Mouse (Mus musculus): ENCODE data around the gene Hipk2.

The Hipk2 gene

DNA sequence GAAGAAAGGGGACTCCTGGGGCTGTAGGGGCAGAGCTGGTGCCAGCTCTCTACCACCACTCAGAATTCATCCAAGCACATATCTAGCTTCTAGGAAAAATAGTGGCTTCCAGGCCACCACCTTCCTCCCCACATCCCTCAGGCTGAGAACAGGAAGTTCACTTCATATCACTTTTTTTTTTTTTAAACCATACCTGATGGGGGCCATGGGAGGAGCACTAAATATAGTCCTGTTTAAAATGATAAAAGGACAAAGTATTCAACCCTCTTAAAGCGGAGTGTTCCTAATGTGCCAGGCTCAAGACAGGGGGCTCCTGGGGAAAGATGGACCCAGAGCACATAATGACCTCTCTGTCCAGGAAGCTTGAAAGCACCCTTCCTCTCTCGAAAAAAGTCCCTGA is 61.3 kb downstream of the Hipk2 start:
- Histone ChIP-seq H3K36me3 (ENCODE audit: insufficient read depth, low read length) (peaks cover 18% of the 10 kb centered on the region), H3K4me3 (replicated peaks; ENCODE audit: low read length) (no peak overlapping the region), H3K4me1 (replicated peaks; ENCODE audit: low read depth, low read length) (peaks cover 6% of the 10 kb centered on the region), H3K9me3 (ENCODE audit: low read length) (no peaks in the 10 kb centered on the region), H3K27me3 (ENCODE audit: insufficient read depth, low read length) (no peaks in the 10 kb centered on the region)
- TF ChIP-seq CTCF (conservative IDR thresholded peaks at IDR 0.05; ENCODE audit: low read length): no peak
- TF ChIP-seq POU5F1 (IDR thresholded peaks at IDR 0.05; ENCODE audit: borderline replicate concordance, low read length): no peak
- TF ChIP-seq NANOG (IDR thresholded peaks at IDR 0.05; ENCODE audit: borderline replicate concordance, low read length): no peak

DNA sequence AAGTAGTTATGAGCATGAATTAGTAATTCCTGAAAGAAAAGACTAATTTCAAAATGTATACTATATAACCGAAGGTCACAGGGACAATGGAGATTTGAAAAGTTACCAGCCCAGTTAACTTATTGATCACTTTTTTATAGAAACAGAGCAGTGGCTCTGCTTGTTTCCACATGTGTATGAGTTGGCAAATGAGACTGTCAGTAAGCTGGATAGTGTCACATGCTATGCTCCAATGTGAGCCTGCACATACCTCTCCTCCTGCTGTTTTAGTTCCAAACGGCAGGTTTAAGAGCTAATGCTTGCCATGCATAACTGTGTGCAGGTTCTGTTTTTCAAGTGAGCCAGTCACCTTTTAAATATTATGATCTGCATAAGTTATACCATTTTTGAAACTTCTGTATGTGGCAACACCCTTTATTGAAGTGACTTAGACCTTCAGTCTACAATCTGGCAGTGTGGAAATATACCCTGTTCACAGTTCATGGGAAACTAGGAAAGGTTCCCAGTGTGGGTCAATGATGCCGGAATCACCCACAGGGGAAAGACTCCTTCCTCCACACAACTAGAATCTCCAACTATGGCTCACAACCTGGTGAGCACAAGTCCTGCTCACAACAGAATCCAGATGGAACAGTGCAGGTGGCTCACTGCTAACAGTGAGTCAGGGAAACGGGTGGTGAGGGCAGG is 64.4 kb downstream of the Hipk2 start:
- H3K4me1 ChIP-seq (replicated peaks; ENCODE audit: low read depth, low read length): peaks cover 15% of the 10 kb centered on the region
- no peaks in the 10 kb centered on the region for H3K9me3 ChIP-seq (ENCODE audit: low read length)
- H3K4me3 ChIP-seq (replicated peaks; ENCODE audit: low read length): no peak overlapping the region
- no peaks in the 10 kb centered on the region for H3K27me3 ChIP-seq (ENCODE audit: insufficient read depth, low read length)
- TF ChIP-seq NANOG (IDR thresholded peaks at IDR 0.05; ENCODE audit: borderline replicate concordance, low read length): no peak
- no peak for TF ChIP-seq CTCF (conservative IDR thresholded peaks at IDR 0.05; ENCODE audit: low read length)
- no peak for TF ChIP-seq POU5F1 (IDR thresholded peaks at IDR 0.05; ENCODE audit: borderline replicate concordance, low read length)
- no peaks in the 10 kb centered on the region for H3K36me3 ChIP-seq (ENCODE audit: insufficient read depth, low read length)

DNA sequence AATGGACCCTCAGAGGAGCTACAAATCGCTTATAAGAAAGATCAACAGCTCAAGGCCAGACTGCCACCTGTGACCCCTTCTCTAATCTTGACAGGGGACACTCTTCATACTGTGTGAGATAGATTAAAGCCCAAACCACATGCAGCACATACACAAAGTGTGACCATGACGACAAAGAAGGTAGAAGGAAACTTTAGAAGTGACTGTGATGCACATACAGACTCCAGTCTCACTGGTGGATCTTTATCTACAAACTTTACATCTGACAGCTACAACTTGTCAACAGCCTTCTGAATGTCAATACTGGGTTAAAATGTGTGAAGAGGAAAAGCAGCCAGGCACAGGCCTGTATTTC is 65.9 kb downstream of the Hipk2 start:
- H3K9me3 ChIP-seq (ENCODE audit: low read length): no peaks in the 10 kb centered on the region
- TF ChIP-seq POU5F1 (IDR thresholded peaks at IDR 0.05; ENCODE audit: borderline replicate concordance, low read length) (no peak), NANOG (IDR thresholded peaks at IDR 0.05; ENCODE audit: borderline replicate concordance, low read length) (no peak), CTCF (conservative IDR thresholded peaks at IDR 0.05; ENCODE audit: low read length) (no peak)
- no peaks in the 10 kb centered on the region for H3K27me3 ChIP-seq (ENCODE audit: insufficient read depth, low read length)
- H3K36me3 ChIP-seq (ENCODE audit: insufficient read depth, low read length): no peaks in the 10 kb centered on the region
- H3K4me3 ChIP-seq (replicated peaks; ENCODE audit: low read length): no peak overlapping the region
- peaks cover 15% of the 10 kb centered on the region for H3K4me1 ChIP-seq (replicated peaks; ENCODE audit: low read depth, low read length)

DNA sequence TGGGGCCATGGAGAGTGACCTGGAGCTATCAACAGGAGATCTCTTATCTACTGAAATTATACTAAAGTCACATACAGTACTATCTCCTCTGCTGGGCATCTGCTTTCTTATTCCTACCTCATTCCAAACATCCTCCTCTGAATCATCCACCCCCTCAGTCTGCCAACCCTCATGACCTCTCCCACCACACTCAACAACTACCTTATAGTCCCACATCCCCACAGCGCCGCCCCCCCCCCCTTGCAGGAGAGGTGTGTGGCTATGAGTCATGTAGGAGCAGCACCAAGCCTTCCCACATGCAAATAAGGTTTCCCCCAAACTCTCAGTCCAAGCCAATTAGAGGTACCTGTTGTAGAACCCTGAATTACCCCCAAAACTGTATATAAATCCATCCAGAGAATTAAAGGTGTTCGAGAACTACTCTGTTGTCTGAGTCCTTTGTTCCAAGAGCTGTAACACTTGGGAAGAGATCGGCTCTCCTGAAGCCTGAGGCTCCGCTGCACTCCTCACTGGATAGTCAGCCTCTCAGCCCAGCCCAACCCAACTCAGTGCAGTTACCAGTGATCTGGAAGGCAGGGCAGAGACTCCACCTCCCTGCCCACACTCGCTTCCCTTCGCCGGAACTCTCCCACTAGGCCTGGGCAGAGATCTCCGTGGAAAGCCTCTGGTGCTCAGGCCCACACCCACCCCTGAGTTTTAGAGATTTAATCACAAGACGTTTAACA is 66.4 kb downstream of the Hipk2 start:
- no peaks in the 10 kb centered on the region for H3K9me3 ChIP-seq (ENCODE audit: low read length)
- no peak overlapping the region for H3K4me3 ChIP-seq (replicated peaks; ENCODE audit: low read length)
- peaks cover 15% of the 10 kb centered on the region for H3K4me1 ChIP-seq (replicated peaks; ENCODE audit: low read depth, low read length)
- H3K27me3 ChIP-seq (ENCODE audit: insufficient read depth, low read length): no peaks in the 10 kb centered on the region
- H3K36me3 ChIP-seq (ENCODE audit: insufficient read depth, low read length): no peaks in the 10 kb centered on the region
- TF ChIP-seq CTCF (conservative IDR thresholded peaks at IDR 0.05; ENCODE audit: low read length): no peak
- no peak for TF ChIP-seq POU5F1 (IDR thresholded peaks at IDR 0.05; ENCODE audit: borderline replicate concordance, low read length)
- no peak for TF ChIP-seq NANOG (IDR thresholded peaks at IDR 0.05; ENCODE audit: borderline replicate concordance, low read length)

DNA sequence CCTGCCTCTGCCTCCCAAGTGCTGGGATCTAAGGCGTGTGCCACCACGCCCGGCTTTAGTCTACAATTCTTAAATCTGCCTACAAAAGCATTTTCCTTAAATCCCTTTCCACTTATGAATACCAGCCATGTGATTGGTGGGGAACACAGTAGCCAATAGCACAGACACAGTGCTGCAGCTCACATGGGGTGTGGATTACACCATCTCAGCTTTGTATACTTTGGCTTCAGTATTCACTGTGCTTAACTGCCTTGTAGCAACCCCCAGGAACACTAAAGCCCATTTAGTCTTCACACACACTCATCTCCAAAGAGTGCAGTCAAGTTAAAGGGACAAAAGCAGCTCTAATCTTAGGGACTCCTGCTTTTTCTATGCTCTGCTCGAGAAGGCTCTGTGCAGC is 67.6 kb downstream of the Hipk2 start:
- Histone ChIP-seq H3K4me3 (replicated peaks; ENCODE audit: low read length) (no peak overlapping the region), H3K27me3 (ENCODE audit: insufficient read depth, low read length) (no peaks in the 10 kb centered on the region), H3K36me3 (ENCODE audit: insufficient read depth, low read length) (no peaks in the 10 kb centered on the region), H3K9me3 (ENCODE audit: low read length) (no peaks in the 10 kb centered on the region), H3K4me1 (replicated peaks; ENCODE audit: low read depth, low read length) (peaks cover 15% of the 10 kb centered on the region)
- TF ChIP-seq NANOG (IDR thresholded peaks at IDR 0.05; ENCODE audit: borderline replicate concordance, low read length) (no peak), POU5F1 (IDR thresholded peaks at IDR 0.05; ENCODE audit: borderline replicate concordance, low read length) (no peak), CTCF (conservative IDR thresholded peaks at IDR 0.05; ENCODE audit: low read length) (no peak)

DNA sequence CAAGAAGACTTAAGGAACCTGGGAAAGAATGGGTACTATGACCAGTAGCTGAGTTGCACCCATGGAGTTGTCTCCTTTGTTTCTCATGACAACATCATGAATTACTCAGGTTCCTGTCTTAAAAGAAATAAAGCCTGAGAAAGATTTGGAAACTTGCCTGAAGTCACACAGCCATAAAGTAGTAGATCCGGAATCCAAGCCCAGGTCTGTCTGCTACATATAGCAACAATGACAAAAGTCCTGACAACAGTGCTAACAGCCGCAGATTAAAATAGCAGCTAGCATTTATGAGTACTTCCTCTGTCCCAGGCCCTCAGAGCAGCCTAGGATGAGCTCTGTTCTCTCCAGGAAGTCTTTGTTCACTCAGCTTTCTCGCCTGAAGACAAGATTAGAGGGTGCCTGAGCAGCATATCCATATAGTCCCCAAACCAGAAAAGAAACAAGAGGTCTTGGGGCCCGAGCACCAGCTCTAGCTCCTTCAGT is 69.0 kb downstream of the Hipk2 start:
- TF ChIP-seq NANOG (IDR thresholded peaks at IDR 0.05; ENCODE audit: borderline replicate concordance, low read length) (no peak), CTCF (conservative IDR thresholded peaks at IDR 0.05; ENCODE audit: low read length) (no peak), POU5F1 (IDR thresholded peaks at IDR 0.05; ENCODE audit: borderline replicate concordance, low read length) (no peak)
- H3K36me3 ChIP-seq (ENCODE audit: insufficient read depth, low read length): no peaks in the 10 kb centered on the region

DNA sequence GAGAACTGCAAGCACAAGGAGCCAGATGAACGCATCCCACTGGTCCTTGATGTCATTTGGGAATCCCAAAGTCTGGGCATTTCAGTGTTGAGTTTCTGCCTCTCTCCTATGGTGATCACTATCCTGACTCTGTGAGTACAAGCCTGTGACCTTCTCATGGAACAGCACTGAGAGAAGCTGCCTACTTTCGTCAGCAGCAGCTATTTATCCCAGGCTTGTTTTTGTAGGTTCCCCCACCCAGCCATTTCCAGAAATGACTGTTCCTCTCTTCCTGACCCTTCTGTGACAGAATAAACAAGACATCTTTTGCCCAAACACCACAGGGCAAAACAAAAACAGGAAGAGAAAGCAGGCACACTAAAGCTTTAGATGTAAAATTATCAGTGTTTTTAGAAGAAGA is 70.4 kb downstream of the Hipk2 start:
- Histone ChIP-seq H3K4me1 (replicated peaks; ENCODE audit: low read depth, low read length) (peaks cover 15% of the 10 kb centered on the region), H3K36me3 (ENCODE audit: insufficient read depth, low read length) (no peaks in the 10 kb centered on the region), H3K27me3 (ENCODE audit: insufficient read depth, low read length) (no peaks in the 10 kb centered on the region), H3K4me3 (replicated peaks; ENCODE audit: low read length) (no peak overlapping the region), H3K9me3 (ENCODE audit: low read length) (no peaks in the 10 kb centered on the region)
- TF ChIP-seq NANOG (IDR thresholded peaks at IDR 0.05; ENCODE audit: borderline replicate concordance, low read length): no peak
- no peak for TF ChIP-seq CTCF (conservative IDR thresholded peaks at IDR 0.05; ENCODE audit: low read length)
- TF ChIP-seq POU5F1 (IDR thresholded peaks at IDR 0.05; ENCODE audit: borderline replicate concordance, low read length): no peak

More for the DNA sequence above, 69.0 kb downstream of the Hipk2 start:
- Histone ChIP-seq H3K4me1 (replicated peaks; ENCODE audit: low read depth, low read length) (peaks cover 15% of the 10 kb centered on the region), H3K9me3 (ENCODE audit: low read length) (no peaks in the 10 kb centered on the region), H3K27me3 (ENCODE audit: insufficient read depth, low read length) (no peaks in the 10 kb centered on the region), H3K4me3 (replicated peaks; ENCODE audit: low read length) (no peak overlapping the region)

DNA sequence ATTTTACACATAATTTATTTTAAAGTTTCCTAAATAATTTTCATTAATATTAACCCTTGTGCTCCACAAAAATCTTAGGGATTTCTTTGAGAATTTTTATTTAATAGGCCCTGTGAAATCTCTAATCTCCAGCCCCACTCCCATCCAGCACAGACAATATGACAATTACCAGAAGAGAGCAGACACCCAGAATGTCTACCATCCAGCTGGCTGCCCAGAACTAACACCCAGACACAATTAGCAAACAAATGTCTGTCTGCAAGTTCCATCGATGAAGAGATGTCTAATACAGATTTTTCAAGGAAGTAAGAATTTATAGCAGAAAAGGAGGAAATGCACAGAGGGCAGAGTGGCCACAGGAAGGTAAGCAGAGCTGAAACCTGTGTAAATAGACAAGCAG is 74.7 kb downstream of the Hipk2 start:
- no peak for TF ChIP-seq CTCF (conservative IDR thresholded peaks at IDR 0.05; ENCODE audit: low read length)
- TF ChIP-seq NANOG (IDR thresholded peaks at IDR 0.05; ENCODE audit: borderline replicate concordance, low read length): no peak
- TF ChIP-seq POU5F1 (IDR thresholded peaks at IDR 0.05; ENCODE audit: borderline replicate concordance, low read length): no peak
- Histone ChIP-seq H3K36me3 (ENCODE audit: insufficient read depth, low read length) (no peaks in the 10 kb centered on the region), H3K27me3 (ENCODE audit: insufficient read depth, low read length) (no peaks in the 10 kb centered on the region), H3K9me3 (ENCODE audit: low read length) (no peaks in the 10 kb centered on the region), H3K4me1 (replicated peaks; ENCODE audit: low read depth, low read length) (no peaks in the 10 kb centered on the region), H3K4me3 (replicated peaks; ENCODE audit: low read length) (no peak overlapping the region)
